Mouse (Mus musculus): ENCODE measurements around the gene Klhl1.
"Not testable (repeated sequence)": the region's sequence is repeated elsewhere in the genome, so short reads cannot be mapped to it uniquely, and the experiment has no call there.

The Klhl1 gene

GRCm38 (mm10) chr14:96518954-96519682, at the start of gene Klhl1:
Gene Klhl1 (minus strand): TSS chr14:96519102.
- no peak for DNase-seq (ENCODE audit: low read depth in 1 of 2, low spot score in 2 of 2)

GRCm38 (mm10) chr14:96553668-96554067, 34.8 kb upstream of the Klhl1 start:
- no peak for DNase-seq (ENCODE audit: low read depth in 1 of 2, low spot score in 2 of 2)

GRCm38 (mm10) chr14:96518151-96518953, 550 bp downstream of the Klhl1 start:
- no peak for DNase-seq (ENCODE audit: low read depth in 1 of 2, low spot score in 2 of 2)

GRCm38 (mm10) chr14:96517727-96518126, 1.2 kb downstream of the Klhl1 start:
- DNase-seq (ENCODE audit: low read depth in 1 of 2, low spot score in 2 of 2) = no peak

GRCm38 (mm10) chr14:96499936-96500335, 19.0 kb downstream of the Klhl1 start:
- DNase-seq (ENCODE audit: low read depth in 1 of 2, low spot score in 2 of 2) = no peak

- no peak for DNase-seq (ENCODE audit: low read depth in 1 of 2, low spot score in 2 of 2)
Observed at GRCm38 (mm10) chr14:96471812-96472211, 47.1 kb downstream of the Klhl1 start.

- no peak for DNase-seq (ENCODE audit: low read depth in 1 of 2, low spot score in 2 of 2)
Observed at GRCm38 (mm10) chr14:96471336-96471735, 47.6 kb downstream of the Klhl1 start.

- DNase-seq (ENCODE audit: low read depth in 1 of 2, low spot score in 2 of 2) = no peak
Observed at GRCm38 (mm10) chr14:96461756-96462155, 57.1 kb downstream of the Klhl1 start.

- DNase-seq (ENCODE audit: low read depth in 1 of 2, low spot score in 2 of 2) = no peak
Observed at GRCm38 (mm10) chr14:96392032-96392737, 126.7 kb downstream of the Klhl1 start.

GRCm38 (mm10) chr14:96362727-96363126, 156.2 kb downstream of the Klhl1 start:
- no peak for DNase-seq (ENCODE audit: low read depth in 1 of 2, low spot score in 2 of 2)

GRCm38 (mm10) chr14:96348220-96348619, 170.7 kb downstream of the Klhl1 start:
- DNase-seq (ENCODE audit: low read depth in 1 of 2, low spot score in 2 of 2) = no peak

GRCm38 (mm10) chr14:96331069-96331468, 187.8 kb downstream of the Klhl1 start:
- DNase-seq (ENCODE audit: low read depth in 1 of 2, low spot score in 2 of 2) = no peak

- no peak for DNase-seq (ENCODE audit: low read depth in 1 of 2, low spot score in 2 of 2)
Observed at GRCm38 (mm10) chr14:96217805-96218441, 301.0 kb downstream of the Klhl1 start.

GRCm38 (mm10) chr14:96194795-96195194, 324.1 kb downstream of the Klhl1 start:
- not testable (repeated sequence) for DNase-seq (ENCODE audit: low read depth in 1 of 2, low spot score in 2 of 2)

- no peak for DNase-seq (ENCODE audit: low read depth in 1 of 2, low spot score in 2 of 2)
Observed at GRCm38 (mm10) chr14:96174546-96174945, 344.4 kb downstream of the Klhl1 start.

- DNase-seq (ENCODE audit: low read depth in 1 of 2, low spot score in 2 of 2) = no peak
Observed at GRCm38 (mm10) chr14:96143137-96143536, 375.8 kb downstream of the Klhl1 start.

- no peak for DNase-seq (ENCODE audit: low read depth in 1 of 2, low spot score in 2 of 2)
Observed at GRCm38 (mm10) chr14:96140246-96140645, 378.7 kb downstream of the Klhl1 start.

GRCm38 (mm10) chr14:96107396-96107795, 411.5 kb downstream of the Klhl1 start:
- DNase-seq (ENCODE audit: low read depth in 1 of 2, low spot score in 2 of 2) = no peak

GRCm38 (mm10) chr14:96081681-96082207, 437.2 kb downstream of the Klhl1 start:
- no peak for DNase-seq (ENCODE audit: low read depth in 1 of 2, low spot score in 2 of 2)

GRCm38 (mm10) chr14:96065884-96066283, 453.0 kb downstream of the Klhl1 start:
- no peak for DNase-seq (ENCODE audit: low read depth in 1 of 2, low spot score in 2 of 2)

Measured in monocyte, adult 2 months (primary cell).